Comparison of ENCODE assay signal across 9 mouse cellular contexts in the genomic region with DNA sequence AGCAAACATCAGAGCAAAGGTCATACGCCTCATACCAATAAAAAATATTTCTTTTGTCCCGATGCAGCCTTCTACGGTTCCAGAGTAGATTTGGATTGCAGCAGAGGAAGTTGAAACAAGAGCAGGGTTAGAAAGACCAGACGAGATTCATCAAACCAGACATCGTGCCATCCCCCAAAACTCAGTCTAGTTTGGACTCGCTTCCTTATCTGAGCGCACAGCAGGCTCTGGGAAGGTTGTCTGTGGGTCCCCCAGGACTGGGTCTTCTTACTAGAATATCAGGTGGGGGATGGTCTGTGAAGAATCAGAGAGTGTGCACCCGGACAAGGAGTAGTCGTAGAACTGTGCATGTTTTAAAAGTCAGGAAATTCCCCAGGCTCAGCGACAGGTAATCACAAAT.
DNase-seq lines count a peak whose midpoint lies in the region; ATAC-seq and TF ChIP-seq lines count a peak whose summit lies in the region.
"Had no signal": no experiment of that assay in that cellular context is flagged by ENCODE, and none has a peak within 500 bp of the region (broad histone marks: within the 10 kb centered on the region; RNA-seq: fewer than 3 reads in every experiment).

No protein-coding gene starts in this region.

- intact Hi-C loops in heart, postnatal 10 days (cut with DNase I) = no loop called here

- H3K4me1 ChIP-seq in hindbrain, embryonic 16.5 days (ENCODE audit: control insufficient read depth, insufficient read depth, low read depth, low read length) = no peaks in the 10 kb centered on the region
- H3K4me1 ChIP-seq in hindbrain, embryonic 12.5 days = peaks cover 22% of the 10 kb centered on the region
- H3K4me1 ChIP-seq in liver, embryonic 14.5 days (replicated peaks; ENCODE audit: control insufficient read depth in 2 of 2, insufficient read depth in 2 of 2, low read length in 1 of 2) = peaks cover 0 to 5% of the 10 kb centered on the region in 2 experiments; a peak in 2 of 4 replicates

- H3K9ac ChIP-seq in hindbrain, embryonic 16.5 days (ENCODE audit: low read depth, low read length) = no peak overlapping the region
- no peak overlapping the region for H3K9ac ChIP-seq in hindbrain, embryonic 12.5 days
- no peak overlapping the region for H3K9ac ChIP-seq in liver, embryonic 14.5 days (replicated peaks)

- ATAC-seq in hindbrain, embryonic 16.5 days = no peak
- no peak for ATAC-seq in hindbrain, embryonic 12.5 days (ENCODE audit: low FRiP score)
- ATAC-seq in liver, embryonic 14.5 days (ENCODE audit: insufficient read depth) = no peak

- no peak for TF ChIP-seq CTCF in liver, embryonic 14.5 days (IDR thresholded peaks at IDR 0.05; ENCODE audit: low read depth)

- H3K36me3 ChIP-seq in hindbrain, embryonic 16.5 days (ENCODE audit: control insufficient read depth, insufficient read depth, low read length) = no peaks in the 10 kb centered on the region
- no peaks in the 10 kb centered on the region for H3K36me3 ChIP-seq in hindbrain, embryonic 12.5 days
- no peaks in the 10 kb centered on the region for H3K36me3 ChIP-seq in liver, embryonic 14.5 days (replicated peaks; ENCODE audit: control insufficient read depth, insufficient read depth, low read depth)

- no peaks in the 10 kb centered on the region for H3K9me3 ChIP-seq in hindbrain, embryonic 16.5 days (ENCODE audit: control insufficient read depth, low read length)
- no peaks in the 10 kb centered on the region for H3K9me3 ChIP-seq in hindbrain, embryonic 12.5 days (replicated peaks)
- H3K9me3 ChIP-seq in liver, embryonic 14.5 days (ENCODE audit: control insufficient read depth, low read length) = no peaks in the 10 kb centered on the region

- H3K4me2 ChIP-seq in hindbrain, embryonic 16.5 days (ENCODE audit: low read length) = 0 out of 2 replicates have a peak overlapping the region, but pooled peaks have one; percentile 17
- H3K4me2 ChIP-seq in hindbrain, embryonic 12.5 days (replicated peaks) = no peak overlapping the region
- H3K4me2 ChIP-seq in liver, embryonic 14.5 days (ENCODE audit: low read depth) = peak overlapping the region; percentile 47

- no peak overlapping the region for H3K4me3 ChIP-seq in hindbrain, embryonic 16.5 days (ENCODE audit: low read length)
- no peak overlapping the region for H3K4me3 ChIP-seq in hindbrain, embryonic 12.5 days
- H3K4me3 ChIP-seq in liver, embryonic 14.5 days (ENCODE audit: insufficient read depth in 1 of 2, low read depth in 2 of 2, low read length in 2 of 2) = peak overlapping the region in 1 of 2 experiments; percentile 10; a peak in 1 of 4 replicates

- peak; percentile 68 for DNase-seq in embryo, embryonic 11 days
- DNase-seq in heart, postnatal 10 days = peak; percentile 28 to 32
- no peak for DNase-seq in liver, embryonic 14.5 days (ENCODE audit: low read depth in 3 of 3, low spot score in 3 of 3)
- DNase-seq in natural killer cell, adult 2 months (ENCODE audit: low spot score in 2 of 2) = no peak
- DNase-seq in cerebellum, postnatal 36 days = no peak
- DNase-seq in cerebellum, adult 9-11 months = no peak
- DNase-seq: gastrocnemius, postnatal 10 days had no signal

- H3K27me3 ChIP-seq in hindbrain, embryonic 16.5 days (replicated peaks; ENCODE audit: control insufficient read depth, insufficient read depth, low read length) = no peaks in the 10 kb centered on the region
- no peaks in the 10 kb centered on the region for H3K27me3 ChIP-seq in hindbrain, embryonic 12.5 days
- H3K27me3 ChIP-seq in liver, embryonic 14.5 days (ENCODE audit: control insufficient read depth, insufficient read depth, low read length) = no peaks in the 10 kb centered on the region

- TF ChIP-seq EP300 in liver, embryonic 14.5 days (IDR thresholded peaks at IDR 0.05; ENCODE audit: low read depth) = no peak

- H3K27ac ChIP-seq in hindbrain, embryonic 16.5 days (ENCODE audit: low read depth, low read length) = no peak overlapping the region
- H3K27ac ChIP-seq in hindbrain, embryonic 12.5 days = no peak overlapping the region
- no peak overlapping the region for H3K27ac ChIP-seq in liver, embryonic 14.5 days

- 62% methylated on average over 10 of the region's 10 CpGs for WGBS in hindbrain, embryonic 16.5 days
- WGBS in hindbrain, embryonic 12.5 days = 63% methylated on average over 10 of the region's 10 CpGs
- 36% methylated on average over 10 of the region's 10 CpGs for WGBS in liver, embryonic 14.5 days (ENCODE audit: insufficient replicate concordance)

Comparison
In these comparisons a context has a peak if more than half of its experiments do, and no peak if none do; other contexts are left out.
1. DNase-seq: peak in embryo, embryonic 11 days (single experiment) and heart, postnatal 10 days (2 of 2); none in liver, embryonic 14.5 days (0 of 3), natural killer cell, adult 2 months (0 of 2), cerebellum, postnatal 36 days (0 of 2) and cerebellum, adult 9-11 months (single experiment).